Mouse (Mus musculus) left cerebral cortex, postnatal 14 days (tissue): Measurements from ENCODE around the gene Lypd8. TPM values are rescaled to one million over a fixed set of nuclear protein-coding genes. Genes with fewer than 3 reads are reported as not detected.
"Not testable (repeated sequence)": the region's sequence is repeated elsewhere in the genome, so short reads cannot be mapped to it uniquely, and the experiment has no call there.

Experiments
- DNase-seq, 2 experiments: peaks; one replicate each; pipeline ENCODE4 v3.0.0; 2021 to 2022; ENCODE audit warnings: low spot score in 2 of 2, mixed read lengths in 1 of 2
- intact Hi-C: fragments of 180-260 bp; cut with DNase I; formaldehyde crosslinking; loops from one replicate; pipeline ENCODE4 v1.15.1; 2025
- long read RNA-seq, 2 experiments: library from polyadenylated mRNA; stranded (forward); transcript quantifications; one replicate each; pipeline ENCODE4 v2.0.0; 2021
- total RNA-seq, 2 experiments: library from RNA; stranded (reverse); gene quantifications; 2 replicates each; pipeline ENCODE4 v1.2.3; 2021

Gene Lypd8
- total RNA-seq: not detected
- long read RNA-seq, experiment 1: 0 reads
- long read RNA-seq, experiment 2: 0 reads

GRCm38 (mm10) chr11:58378763-58379278, at the start of gene Lypd8:
Lypd8 (plus strand) TSS chr11:58379043.
- intact Hi-C loops: no loop called here

GRCm38 (mm10) chr11:58329906-58330275, 49.0 kb upstream of the Lypd8 start:
- intact Hi-C loops: no loop called here
- peak in 1 of 2 experiments; percentile 49 for DNase-seq

More at GRCm38 (mm10) chr11:58378763-58379278, at the start of gene Lypd8:
- DNase-seq: no peak

GRCm38 (mm10) chr11:58330276-58331148, 48.3 kb upstream of the Lypd8 start, which contains the start of the genes Zfp672 and Sh3bp5l:
Zfp672 (minus strand) TSS chr11:58330339.
Sh3bp5l (plus strand) TSS chr11:58330724.
- intact Hi-C loops: no loop called here
- DNase-seq: peak; percentile 89 to 95

- intact Hi-C loops: no loop called here
- DNase-seq: no peak
These were observed 47.7 kb upstream of the Lypd8 start for GRCm38 (mm10) chr11:58331149-58331495.

GRCm38 (mm10) chr11:58331546-58331945, 47.3 kb upstream of the Lypd8 start:
- no peak for DNase-seq

GRCm38 (mm10) chr11:58334746-58335145, 44.1 kb upstream of the Lypd8 start:
- no peak for DNase-seq
- intact Hi-C loops: no loop called here

More at GRCm38 (mm10) chr11:58331546-58331945, 47.3 kb upstream of the Lypd8 start:
- intact Hi-C loops: no loop called here

GRCm38 (mm10) chr11:58346745-58347144, 32.1 kb upstream of the Lypd8 start:
- DNase-seq: no peak
- intact Hi-C loops: no loop called here

- intact Hi-C loops: no loop called here
- no peak for DNase-seq
These were observed 28.2 kb upstream of the Lypd8 start for GRCm38 (mm10) chr11:58350628-58351027.

GRCm38 (mm10) chr11:58351179-58351578, 27.7 kb upstream of the Lypd8 start:
- intact Hi-C loops: no loop called here
- no peak for DNase-seq

GRCm38 (mm10) chr11:58352681-58353548, 25.9 kb upstream of the Lypd8 start:
- no peak for DNase-seq
- intact Hi-C loops: no loop called here

- intact Hi-C loops: no loop called here
- DNase-seq: no peak
These were observed 25.1 kb upstream of the Lypd8 start for GRCm38 (mm10) chr11:58353709-58354108.

- peak in 1 of 2 experiments; percentile 32 for DNase-seq
- intact Hi-C loops: no loop called here
These were observed 24.4 kb upstream of the Lypd8 start for GRCm38 (mm10) chr11:58354476-58354875.

GRCm38 (mm10) chr11:58354927-58355326, 23.9 kb upstream of the Lypd8 start:
- intact Hi-C loops: no loop called here
- peak in 1 of 2 experiments; percentile 43 for DNase-seq

GRCm38 (mm10) chr11:58357042-58357441, 21.8 kb upstream of the Lypd8 start:
- no peak for DNase-seq
- intact Hi-C loops: no loop called here

GRCm38 (mm10) chr11:58357844-58358534, 20.9 kb upstream of the Lypd8 start:
- intact Hi-C loops: no loop called here
- DNase-seq: no peak

- intact Hi-C loops, DNase-seq: not testable (repeated sequence)
These were observed 16.3 kb upstream of the Lypd8 start for GRCm38 (mm10) chr11:58362562-58362961.

GRCm38 (mm10) chr11:58364454-58364853, 14.4 kb upstream of the Lypd8 start:
- intact Hi-C loops: no loop called here

GRCm38 (mm10) chr11:58366191-58366590, 12.7 kb upstream of the Lypd8 start:
- DNase-seq, intact Hi-C loops: not testable (repeated sequence)

More at GRCm38 (mm10) chr11:58364454-58364853, 14.4 kb upstream of the Lypd8 start:
- no peak for DNase-seq

- no peak for DNase-seq
- intact Hi-C loops: no loop called here
These were observed 1.6 kb upstream of the Lypd8 start for GRCm38 (mm10) chr11:58377273-58377672.
